Mouse (Mus musculus) MEL (cell line): ENCODE results near the gene Btbd11. TPM values are rescaled to one million over a fixed set of nuclear protein-coding genes. Genes with fewer than 3 reads are reported as not detected.

ENCODE experiments used
- DNase-seq: peaks from one replicate; pipeline ENCODE4 v3.0.0; 2011; ENCODE audit warnings: low read depth, low spot score
- H3K27ac ChIP-seq: 2 replicates; pipeline ENCODE4 v1.5.1; 2012; ENCODE audit warnings: low read depth, mild to moderate bottlenecking, control low read depth, low read length, moderate library complexity; ENCODE audit not compliant: control insufficient read depth
- H3K27me3 ChIP-seq, 2 experiments: fragments of 150-350 bp in 1 of 2; sonication (generic) in 1 of 2; 2 replicates each; pipeline ENCODE4 v1.6.1; 2012; ENCODE audit warnings: low read length in 2 of 2, mild to moderate bottlenecking in 2 of 2, improper control_type of control experiment in 1 of 2, moderate library complexity in 1 of 2; ENCODE audit not compliant: insufficient read depth in 2 of 2, control insufficient read depth in 1 of 2
- H3K36me3 ChIP-seq, 2 experiments: 2 replicates each; pipeline ENCODE4 v1.6.1; 2012 to 2014; ENCODE audit warnings: low read length in 2 of 2, improper control_type of control experiment in 1 of 2, inconsistent platforms in 1 of 2, mild to moderate bottlenecking in 1 of 2; ENCODE audit not compliant: insufficient read depth in 2 of 2, control insufficient read depth in 1 of 2
- H3K4me1 ChIP-seq, 2 experiments: fragments of 150-350 bp in 1 of 2; sonication (generic) in 1 of 2; 2 replicates each; pipeline ENCODE4 v1.6.1; 2012; ENCODE audit warnings: low read length in 2 of 2, improper control_type of control experiment in 1 of 2, mild to moderate bottlenecking in 1 of 2; ENCODE audit not compliant: insufficient read depth in 2 of 2, control insufficient read depth in 1 of 2
- H3K4me3 ChIP-seq, 2 experiments: fragments of 150-350 bp in 1 of 2; sonication (generic) in 1 of 2; 2 replicates each; pipeline ENCODE4 v1.5.1; 2012; ENCODE audit warnings: low read depth in 2 of 2, low read length in 2 of 2, mild to moderate bottlenecking in 2 of 2, moderate library complexity in 2 of 2, control low read depth in 1 of 2, improper control_type of control experiment in 1 of 2; ENCODE audit not compliant: control insufficient read depth in 1 of 2, insufficient read depth in 1 of 2
- H3K79me2 ChIP-seq: 2 replicates; pipeline ENCODE4 v1.6.1; 2012; ENCODE audit warnings: mild to moderate bottlenecking, low read length, moderate library complexity; ENCODE audit not compliant: control insufficient read depth, poor library complexity, insufficient read depth
- H3K9ac ChIP-seq: 2 replicates; pipeline ENCODE4 v1.6.1; 2012; ENCODE audit warnings: low read depth, mild to moderate bottlenecking, control low read depth, low read length, moderate library complexity; ENCODE audit not compliant: control insufficient read depth, poor library complexity, severe bottlenecking
- H3K9me3 ChIP-seq: fragments of 150-350 bp; sonication (generic); replicated peaks from 2 replicates; pipeline ENCODE4 v1.6.1; 2012; ENCODE audit warnings: mild to moderate bottlenecking, low read length, improper control_type of control experiment, moderate library complexity; ENCODE audit not compliant: insufficient read depth
- BHLHE40 ChIP-seq: IDR thresholded peaks from 2 replicates; pipeline ENCODE4 v1.6.1; 2012; ENCODE audit warnings: low read depth, mild to moderate bottlenecking, inconsistent platforms, low read length, improper control_type of control experiment, borderline replicate concordance
- CHD1 ChIP-seq: IDR thresholded peaks from 2 replicates; pipeline ENCODE4 v1.6.1; 2012; ENCODE audit warnings: low read depth, mild to moderate bottlenecking, inconsistent platforms, low read length, improper control_type of control experiment
- CTCF ChIP-seq, 3 experiments: IDR thresholded peaks in 2 of 3; conservative IDR thresholded peaks in 1 of 3; 2 replicates each; pipeline ENCODE4 v1.5.1; 2011 to 2012; ENCODE audit warnings: low read length in 3 of 3, low read depth in 2 of 3, mild to moderate bottlenecking in 2 of 3, improper control_type of control experiment in 1 of 3, inconsistent platforms in 1 of 3, mixed read lengths in 1 of 3, moderate library complexity in 1 of 3; ENCODE audit not compliant: control insufficient read depth in 1 of 3, insufficient read depth in 1 of 3, poor library complexity in 1 of 3, severe bottlenecking in 1 of 3
- E2F4 ChIP-seq: IDR thresholded peaks from 2 replicates; pipeline ENCODE4 v1.6.1; 2011; ENCODE audit warnings: low read depth, low read length, improper control_type of control experiment, borderline replicate concordance
- ETS1 ChIP-seq: IDR thresholded peaks from 2 replicates; pipeline ENCODE4 v1.6.1; 2012; ENCODE audit warnings: low read depth, mild to moderate bottlenecking, inconsistent platforms, low read length, improper control_type of control experiment, moderate library complexity
- GABPA ChIP-seq: IDR thresholded peaks from 2 replicates; pipeline ENCODE4 v1.6.1; 2012; ENCODE audit warnings: low read depth, mild to moderate bottlenecking, inconsistent platforms, low read length, improper control_type of control experiment, moderate library complexity
- GATA1 ChIP-seq: IDR thresholded peaks from 2 replicates; pipeline ENCODE4 v1.6.1; 2011; ENCODE audit warnings: low read depth, low read length, improper control_type of control experiment
- KAT2A ChIP-seq: conservative IDR thresholded peaks from 2 replicates; pipeline ENCODE4 v1.6.1; 2012; ENCODE audit warnings: low read depth, low read length, improper control_type of control experiment, inconsistent platforms
- MAZ ChIP-seq: IDR thresholded peaks from 2 replicates; pipeline ENCODE4 v1.6.1; 2012; ENCODE audit warnings: low read depth, mild to moderate bottlenecking, inconsistent platforms, low read length, improper control_type of control experiment
- MEF2A ChIP-seq: IDR thresholded peaks from 2 replicates; pipeline ENCODE4 v1.6.1; 2014; ENCODE audit warnings: low read depth, mild to moderate bottlenecking, inconsistent platforms, low read length, improper control_type of control experiment; ENCODE audit not compliant: poor library complexity, insufficient replicate concordance, severe bottlenecking; ENCODE audit errors: extremely low read depth
- MYC ChIP-seq: IDR thresholded peaks from 2 replicates; pipeline ENCODE4 v1.6.1; 2011; ENCODE audit warnings: low read depth, mild to moderate bottlenecking, low read length, improper control_type of control experiment, moderate library complexity
- POLR2A ChIP-seq, 2 experiments: IDR thresholded peaks; 2 replicates each; pipeline ENCODE4 v1.6.1; 2011 to 2012; ENCODE audit warnings: low read length in 2 of 2, mild to moderate bottlenecking in 2 of 2, control low read depth in 1 of 2, improper control_type of control experiment in 1 of 2, low read depth in 1 of 2, moderate library complexity in 1 of 2; ENCODE audit not compliant: control insufficient read depth in 1 of 2, insufficient read depth in 1 of 2, poor library complexity in 1 of 2
- POLR2AphosphoS5 ChIP-seq: IDR thresholded peaks from 2 replicates; pipeline ENCODE4 v1.6.1; 2012; ENCODE audit warnings: low read depth, borderline replicate concordance, mild to moderate bottlenecking, inconsistent platforms, low read length, moderate library complexity, mixed read lengths
- RAD21 ChIP-seq: IDR thresholded peaks from 2 replicates; pipeline ENCODE4 v1.6.1; 2011; ENCODE audit warnings: mild to moderate bottlenecking, low read depth, low read length, improper control_type of control experiment
- SIN3A ChIP-seq: IDR thresholded peaks from 2 replicates; pipeline ENCODE4 v1.6.1; 2012; ENCODE audit warnings: low read length, improper control_type of control experiment, inconsistent platforms
- SMC3 ChIP-seq: IDR thresholded peaks from 2 replicates; pipeline ENCODE4 v1.6.1; 2011; ENCODE audit warnings: low read depth, low read length, improper control_type of control experiment
- TAL1 ChIP-seq: IDR thresholded peaks from 2 replicates; pipeline ENCODE4 v1.6.1; 2012; ENCODE audit warnings: mild to moderate bottlenecking, inconsistent platforms, low read length, moderate library complexity, mixed read lengths
- TBP ChIP-seq: IDR thresholded peaks from 2 replicates; pipeline ENCODE4 v1.8.0; 2011; ENCODE audit warnings: low read depth, low read length, improper control_type of control experiment
- TCF12 ChIP-seq: IDR thresholded peaks from 2 replicates; pipeline ENCODE4 v1.6.1; 2014; ENCODE audit warnings: low read depth, mild to moderate bottlenecking, inconsistent platforms, low read length, improper control_type of control experiment, moderate library complexity
- UBTF ChIP-seq: IDR thresholded peaks from 2 replicates; pipeline ENCODE4 v1.6.1; 2012; ENCODE audit warnings: low read depth, mild to moderate bottlenecking, inconsistent platforms, low read length, improper control_type of control experiment, moderate library complexity, borderline replicate concordance; ENCODE audit not compliant: insufficient read depth
- USF1 ChIP-seq: IDR thresholded peaks from 2 replicates; pipeline ENCODE4 v1.6.1; 2014; ENCODE audit warnings: low read depth, mild to moderate bottlenecking, inconsistent platforms, low read length, improper control_type of control experiment, moderate library complexity
- USF2 ChIP-seq, 2 experiments: IDR thresholded peaks; 2 replicates each; pipeline ENCODE4 v1.6.1; 2011 to 2012; ENCODE audit warnings: improper control_type of control experiment in 2 of 2, low read length in 2 of 2, borderline replicate concordance in 1 of 2, inconsistent platforms in 1 of 2, low read depth in 1 of 2, mild to moderate bottlenecking in 1 of 2; ENCODE audit not compliant: insufficient read depth in 1 of 2
- ZC3H11A ChIP-seq: IDR thresholded peaks from 2 replicates; pipeline ENCODE4 v1.6.1; 2012; ENCODE audit warnings: low read depth, mild to moderate bottlenecking, inconsistent platforms, low read length, improper control_type of control experiment
- ZMIZ1 ChIP-seq: IDR thresholded peaks from 2 replicates; pipeline ENCODE4 v1.6.1; 2012; ENCODE audit warnings: low read depth, mild to moderate bottlenecking, inconsistent platforms, low read length, improper control_type of control experiment, moderate library complexity
- ZNF384 ChIP-seq: IDR thresholded peaks from 2 replicates; pipeline ENCODE4 v1.6.1; 2012; ENCODE audit warnings: low read depth, mild to moderate bottlenecking, inconsistent platforms, low read length, improper control_type of control experiment
- polyA plus RNA-seq, 2 experiments: library from polyadenylated mRNA; stranded (reverse) in 1 of 2; unstranded in 1 of 2; fragments of >175 nt in 1 of 2; fragments of >200 nt in 1 of 2; gene quantifications; 2 replicates each; pipeline versions ENCODE4 v1.2.1 to v1.2.4; 2012; ENCODE audit warnings: low replicate concordance in 2 of 2, low read depth in 1 of 2; ENCODE audit not compliant: insufficient read length in 2 of 2, insufficient read depth in 1 of 2, missing spikeins in 1 of 2
- total RNA-seq: library from RNA; depleted of rRNA; stranded (reverse); fragments of 300-350 nt; gene quantifications from 2 replicates; pipeline ENCODE4 v1.2.3, GENCODE M21; 2012

Gene Btbd11
- total and polyA plus RNA-seq, 3 experiments, result not detected

DNA sequence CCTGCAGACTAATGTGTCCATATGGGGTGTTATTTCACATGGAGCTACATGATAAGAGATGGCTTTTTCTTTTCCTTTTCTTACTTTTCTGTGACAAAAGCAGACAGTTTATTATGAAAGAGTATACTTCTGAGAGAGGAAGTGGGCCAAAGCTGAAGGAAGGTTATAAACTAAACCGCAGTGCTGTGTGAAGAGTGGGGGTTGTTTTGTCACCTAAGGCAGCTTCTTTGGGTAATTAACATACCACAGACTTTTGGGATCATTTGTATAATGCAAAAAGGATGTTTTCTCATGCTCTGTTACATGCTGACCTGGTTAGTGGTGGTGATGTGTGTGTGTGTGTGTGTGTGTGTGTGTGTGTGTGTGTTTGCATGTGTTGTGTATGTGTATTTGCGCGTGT lies 24.5 kb downstream of the Btbd11 start:
- H3K9ac ChIP-seq, result no peak overlapping the region
- no peaks in the 10 kb centered on the region for H3K79me2 ChIP-seq
- TF ChIP-seq GATA1 (no peak), POLR2AphosphoS5 (no peak), MAZ (no peak), TCF12 (no peak), ZMIZ1 (no peak), TAL1 (no peak), E2F4 (no peak), USF2 (IDR thresholded peaks at IDR 0.05; ENCODE audit: borderline replicate concordance in 1 of 2, insufficient read depth in 1 of 2, low read depth in 1 of 2, low read length in 2 of 2) (no peak), CTCF (IDR thresholded peaks at IDR 0.05 in 2 of 3, conservative IDR thresholded peaks at IDR 0.05 in 1 of 3; ENCODE audit: control insufficient read depth in 1 of 3, insufficient read depth in 1 of 3, low read depth in 2 of 3, low read length in 3 of 3, poor library complexity in 1 of 3, severe bottlenecking in 1 of 3) (no peak), ZC3H11A (no peak), MEF2A (no peak), GABPA (no peak), POLR2A (IDR thresholded peaks at IDR 0.05; ENCODE audit: control insufficient read depth in 1 of 2, insufficient read depth in 1 of 2, low read depth in 1 of 2, low read length in 2 of 2, poor library complexity in 1 of 2) (no peak), KAT2A (no peak)
- TF ChIP-seq, all 39 proteins: peak for 0
- no peak for DNase-seq
- Histone ChIP-seq H3K4me1 (no peaks in the 10 kb centered on the region), H3K27ac (no peak overlapping the region), H3K4me3 (no peak overlapping the region), H3K36me3 (no peaks in the 10 kb centered on the region), H3K9me3 (no peaks in the 10 kb centered on the region), H3K27me3 (no peaks in the 10 kb centered on the region)

DNA sequence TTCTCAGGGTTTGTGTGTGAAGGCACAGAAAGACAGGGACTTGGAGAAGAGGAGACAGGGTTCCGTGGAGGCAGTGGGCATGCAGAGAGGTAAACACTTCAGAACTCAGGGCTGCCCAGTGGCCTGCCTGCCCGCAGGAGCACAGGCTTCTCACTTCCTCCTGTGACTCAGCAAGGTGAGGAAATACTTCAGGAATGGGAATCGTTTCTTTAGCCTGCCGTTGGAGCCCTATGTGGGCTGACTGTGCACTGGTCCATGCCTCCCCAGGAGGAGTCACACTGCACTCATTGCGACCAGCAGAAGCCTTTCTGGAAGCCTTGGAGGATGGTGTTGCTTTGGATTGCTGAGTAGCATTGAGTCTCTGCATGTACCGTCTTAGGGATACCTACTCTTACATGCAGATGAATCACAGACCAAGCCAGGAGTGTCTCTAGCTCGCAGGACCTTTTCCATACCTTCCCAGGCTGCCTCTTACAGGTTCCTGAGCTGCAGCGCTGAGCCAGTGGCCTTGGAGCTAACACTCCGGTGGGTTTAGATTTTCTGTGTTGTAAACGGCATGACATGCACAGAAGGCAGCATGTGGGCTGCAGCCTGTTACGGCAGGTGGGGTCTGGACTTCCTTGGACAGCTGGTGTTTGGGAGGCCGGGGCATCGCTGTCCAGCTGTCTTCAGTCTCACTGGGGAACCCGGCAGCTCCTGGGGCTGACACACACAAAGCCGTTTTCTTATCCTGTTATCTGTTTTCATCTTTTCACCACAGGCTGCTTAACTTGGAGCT lies 34.4 kb downstream of the Btbd11 start:
- no peaks in the 10 kb centered on the region for H3K4me1 ChIP-seq
- no peak for DNase-seq
- no peak overlapping the region for H3K9ac ChIP-seq
- H3K27me3 ChIP-seq, result no peaks in the 10 kb centered on the region
- H3K9me3 ChIP-seq, result no peaks in the 10 kb centered on the region
- no peak overlapping the region for H3K27ac ChIP-seq
- TF ChIP-seq ETS1 (no peak), MEF2A (no peak), MYC (no peak), USF1 (no peak), UBTF (no peak), CTCF (IDR thresholded peaks at IDR 0.05 in 2 of 3, conservative IDR thresholded peaks at IDR 0.05 in 1 of 3; ENCODE audit: control insufficient read depth in 1 of 3, insufficient read depth in 1 of 3, low read depth in 2 of 3, low read length in 3 of 3, poor library complexity in 1 of 3, severe bottlenecking in 1 of 3) (no peak), MAZ (no peak), CHD1 (no peak), RAD21 (no peak), SMC3 (no peak), ZNF384 (no peak), BHLHE40 (no peak), TCF12 (no peak), TBP (no peak), SIN3A (no peak), ZC3H11A (no peak)
- H3K36me3 ChIP-seq, result no peaks in the 10 kb centered on the region
- H3K79me2 ChIP-seq, result no peaks in the 10 kb centered on the region
- no peak overlapping the region for H3K4me3 ChIP-seq
